Comparison of ENCODE assay signal across 9 mouse cellular contexts in the genomic region with DNA sequence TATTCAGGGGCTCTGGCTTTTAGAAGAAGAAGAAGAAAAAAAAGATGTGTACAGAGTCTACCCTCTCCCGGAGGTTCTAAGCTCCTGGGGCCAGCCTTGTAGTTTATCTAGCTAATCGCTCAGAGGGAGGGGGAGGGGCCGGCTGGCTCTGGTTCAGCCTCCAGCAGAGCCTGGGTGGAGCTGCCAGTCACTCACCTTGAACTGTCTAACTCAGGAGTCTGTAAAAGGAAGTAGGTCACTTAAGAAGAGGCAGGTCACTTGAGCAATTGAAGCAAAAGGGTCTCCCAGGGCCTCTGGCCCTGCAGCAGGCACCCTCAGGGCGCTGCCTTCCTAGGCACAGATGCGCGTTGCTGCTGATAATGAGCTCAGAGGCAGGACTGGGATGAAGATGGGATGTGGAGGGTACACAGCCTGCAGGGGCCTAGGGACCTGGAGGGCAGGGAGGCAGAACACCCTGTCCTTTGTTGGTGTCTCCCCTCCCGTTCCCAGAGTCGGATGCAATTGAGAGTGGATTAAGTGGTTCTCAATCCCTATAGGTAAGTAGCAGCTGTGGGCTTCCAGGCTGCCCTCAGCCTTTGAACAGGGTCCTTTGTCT. TPM values are rescaled to one million over a fixed set of nuclear protein-coding genes. Genes with fewer than 3 reads are reported as not detected.
A peak's percentile ranks its signal among the peaks of the same experiment; 100 is the strongest.
DNase-seq lines count a peak whose midpoint lies in the region; ATAC-seq lines count a peak whose summit lies in the region.
"Had no signal": no experiment of that assay in that cellular context is flagged by ENCODE, and none has a peak within 500 bp of the region (broad histone marks: within the 10 kb centered on the region; RNA-seq: fewer than 3 reads in every experiment).

No protein-coding gene starts in this region.

- WGBS in forebrain, embryonic 12.5 days = 7% methylated on average over 8 of the region's 8 CpGs
- 11% methylated on average over 8 of the region's 8 CpGs for WGBS in forebrain, embryonic 15.5 days
- 7% methylated on average over 8 of the region's 8 CpGs for WGBS in midbrain, embryonic 14.5 days

- H3K4me1 ChIP-seq in forebrain, embryonic 12.5 days = peaks cover 50% of the 10 kb centered on the region
- peaks cover 23% of the 10 kb centered on the region for H3K4me1 ChIP-seq in forebrain, embryonic 15.5 days
- peaks cover 22% of the 10 kb centered on the region for H3K4me1 ChIP-seq in midbrain, embryonic 14.5 days (ENCODE audit: control insufficient read depth, insufficient read depth, low read length)

- no peaks in the 10 kb centered on the region for H3K9me3 ChIP-seq in forebrain, embryonic 12.5 days
- no peaks in the 10 kb centered on the region for H3K9me3 ChIP-seq in forebrain, embryonic 15.5 days
- no peaks in the 10 kb centered on the region for H3K9me3 ChIP-seq in midbrain, embryonic 14.5 days (ENCODE audit: control insufficient read depth, low read length)
- H3K9me3 ChIP-seq: embryonic facial prominence, embryonic 15.5 days had no signal

- peak overlapping the region; percentile 60 for H3K27ac ChIP-seq in forebrain, embryonic 12.5 days
- no peak overlapping the region for H3K27ac ChIP-seq in forebrain, embryonic 15.5 days (replicated peaks)
- H3K27ac ChIP-seq in midbrain, embryonic 14.5 days (replicated peaks; ENCODE audit: low read depth, low read length) = peak overlapping the region; percentile 55
- H3K27ac ChIP-seq: embryonic facial prominence, embryonic 15.5 days had no signal

- H3K27me3 ChIP-seq in forebrain, embryonic 12.5 days = 0 out of 2 replicates have a peak, but pooled peaks cover 7% of the 10 kb centered on the region
- no peaks in the 10 kb centered on the region for H3K27me3 ChIP-seq in forebrain, embryonic 15.5 days
- H3K27me3 ChIP-seq in midbrain, embryonic 14.5 days (ENCODE audit: control insufficient read depth, insufficient read depth, low read length) = no peaks in the 10 kb centered on the region
- H3K27me3 ChIP-seq: embryonic facial prominence, embryonic 15.5 days had no signal

- H3K9ac ChIP-seq in forebrain, embryonic 12.5 days = no peak overlapping the region
- no peak overlapping the region for H3K9ac ChIP-seq in forebrain, embryonic 15.5 days (replicated peaks)
- peak overlapping the region; percentile 12; the same call in 1 of the 2 replicates for H3K9ac ChIP-seq in midbrain, embryonic 14.5 days (replicated peaks; ENCODE audit: low read length)
- H3K9ac ChIP-seq: embryonic facial prominence, embryonic 15.5 days had no signal

- no peak overlapping the region for H3K4me3 ChIP-seq in forebrain, embryonic 12.5 days (replicated peaks)
- H3K4me3 ChIP-seq in forebrain, embryonic 15.5 days = no peak overlapping the region
- no peak overlapping the region for H3K4me3 ChIP-seq in midbrain, embryonic 14.5 days (replicated peaks; ENCODE audit: low read depth, low read length)
- H3K4me3 ChIP-seq: embryonic facial prominence, embryonic 15.5 days had no signal

- no peaks in the 10 kb centered on the region for H3K36me3 ChIP-seq in forebrain, embryonic 12.5 days (replicated peaks)
- no peaks in the 10 kb centered on the region for H3K36me3 ChIP-seq in forebrain, embryonic 15.5 days
- H3K36me3 ChIP-seq in midbrain, embryonic 14.5 days (ENCODE audit: control insufficient read depth, insufficient read depth, low read length) = no peaks in the 10 kb centered on the region
- H3K36me3 ChIP-seq: embryonic facial prominence, embryonic 15.5 days had no signal

- no peak overlapping the region for H3K4me2 ChIP-seq in forebrain, embryonic 12.5 days
- H3K4me2 ChIP-seq in forebrain, embryonic 15.5 days (replicated peaks) = no peak overlapping the region
- no peak overlapping the region for H3K4me2 ChIP-seq in midbrain, embryonic 14.5 days (ENCODE audit: low read length)
- H3K4me2 ChIP-seq: embryonic facial prominence, embryonic 15.5 days had no signal

- peak; percentile 75 to 77 for DNase-seq in adrenal gland, postnatal 36 days
- DNase-seq in kidney, postnatal 36 days = peak; percentile 73 to 86
- peak; percentile 58 for DNase-seq in midbrain, embryonic 14.5 days
- no peak for DNase-seq in spleen, postnatal 14 days (ENCODE audit: low spot score in 2 of 2)
- DNase-seq in thymus, postnatal 4 days = no peak
- no peak for DNase-seq in adipocyte (ENCODE audit: low spot score)

- peak; percentile 21; the same call in 1 of the 2 replicates for ATAC-seq in forebrain, embryonic 12.5 days (ENCODE audit: low FRiP score)
- no peak for ATAC-seq in forebrain, embryonic 15.5 days (replicated peaks)
- ATAC-seq in midbrain, embryonic 14.5 days (ENCODE audit: low FRiP score, low TSS enrichment) = no peak

RNA-seq across cellular contexts. Expression of a gene that starts 18.7 kb away (rescaled TPM):
- polyA plus RNA-seq in forebrain, embryonic 12.5 days (2016; fragmentation: Nextera tagmentation; extraction: Ambion mirVana) = 58.1 and 75.4 TPM in 2 replicates
- polyA plus RNA-seq in forebrain, embryonic 15.5 days (2015; fragmentation: Nextera tagmentation; extraction: Ambion mirVana) = 107 and 111 TPM in 2 replicates
- 10 to 100 TPM; 92.4 to 97.7 TPM for total RNA-seq in adrenal gland, postnatal 36 days (2021)
- polyA plus RNA-seq in midbrain, embryonic 14.5 days (2014; fragmentation: Nextera tagmentation; extraction: Ambion mirVana) = 104 and 117 TPM in 2 replicates

RNA-seq across cellular contexts. Expression of a gene that starts 49.5 kb away (rescaled TPM):
- 83.9 and 84.8 TPM in 2 replicates for polyA plus RNA-seq in forebrain, embryonic 12.5 days (2016; fragmentation: Nextera tagmentation; extraction: Ambion mirVana)
- 98.1 and 113 TPM in 2 replicates for polyA plus RNA-seq in forebrain, embryonic 15.5 days (2015; fragmentation: Nextera tagmentation; extraction: Ambion mirVana)
- total RNA-seq in adrenal gland, postnatal 36 days (2021) = 10 to 100 TPM; 21.0 to 39.0 TPM
- 93.6 and 95.3 TPM in 2 replicates for polyA plus RNA-seq in midbrain, embryonic 14.5 days (2014; fragmentation: Nextera tagmentation; extraction: Ambion mirVana)

Comparison
In these comparisons a context has a peak if more than half of its experiments do, and no peak if none do; other contexts are left out.
1. DNase-seq: peak in adrenal gland, postnatal 36 days (2 of 2), kidney, postnatal 36 days (2 of 2) and midbrain, embryonic 14.5 days (single experiment); none in spleen, postnatal 14 days (0 of 2), thymus, postnatal 4 days (single experiment) and adipocyte (single experiment).